Mouse (Mus musculus) layer of hippocampus, postnatal 36 days (tissue): Measurements from ENCODE around the gene Cdyl2. TPM values are rescaled to one million over a fixed set of nuclear protein-coding genes. Genes with fewer than 3 reads are reported as not detected.
A peak's percentile ranks its signal among the peaks of the same experiment; 100 is the strongest.

ENCODE experiments used
- DNase-seq, 2 experiments: peaks; one replicate each; pipeline ENCODE4 v3.0.0; 2022
- total RNA-seq, 2 experiments: library from RNA; stranded (reverse); gene quantifications; 2 replicates each; pipeline ENCODE4 v1.2.3; 2021

The Cdyl2 gene
- total RNA-seq, 2 experiments from 2014 or later: 9.5 to 9.9 TPM

DNA sequence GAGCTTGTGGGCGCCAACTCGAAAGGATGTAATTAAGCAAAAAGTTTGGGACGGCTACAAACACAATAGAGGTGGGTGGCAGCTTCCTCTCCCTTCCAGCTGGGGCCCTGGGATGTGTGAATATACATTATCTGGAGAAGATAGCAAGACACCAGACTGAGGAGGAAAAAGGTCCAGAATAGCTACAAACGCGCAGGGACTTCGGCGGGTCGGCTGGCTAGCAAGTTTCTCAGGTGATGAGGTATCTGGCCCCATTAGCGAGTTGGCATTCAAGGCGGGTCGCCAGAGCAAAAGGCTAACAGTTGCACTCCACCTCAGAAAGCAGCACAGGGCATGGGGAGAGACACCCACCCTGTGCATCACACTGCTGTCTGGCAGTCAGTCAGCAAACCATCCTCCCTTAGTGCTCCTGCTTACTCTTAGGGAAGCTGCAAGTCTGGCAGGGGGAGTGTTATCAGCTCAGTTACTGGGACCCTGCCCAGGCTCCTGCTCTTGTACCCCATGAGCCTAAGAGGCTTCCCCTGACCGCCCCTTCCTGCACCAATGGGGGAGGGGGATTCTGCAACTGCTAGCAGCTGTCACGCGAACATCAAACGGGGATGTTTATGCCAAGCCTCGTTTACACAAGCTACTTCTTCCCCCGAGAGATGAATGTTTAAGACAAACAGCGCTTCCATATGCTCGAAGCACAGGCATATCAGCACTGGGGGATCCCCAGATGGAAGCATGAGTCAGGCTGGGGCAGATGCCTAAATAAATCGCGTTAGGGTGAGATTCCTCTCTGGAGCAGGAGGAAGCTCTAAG is 111.4 kb downstream of the Cdyl2 start:
- peak; percentile 38 to 53 for DNase-seq

DNA sequence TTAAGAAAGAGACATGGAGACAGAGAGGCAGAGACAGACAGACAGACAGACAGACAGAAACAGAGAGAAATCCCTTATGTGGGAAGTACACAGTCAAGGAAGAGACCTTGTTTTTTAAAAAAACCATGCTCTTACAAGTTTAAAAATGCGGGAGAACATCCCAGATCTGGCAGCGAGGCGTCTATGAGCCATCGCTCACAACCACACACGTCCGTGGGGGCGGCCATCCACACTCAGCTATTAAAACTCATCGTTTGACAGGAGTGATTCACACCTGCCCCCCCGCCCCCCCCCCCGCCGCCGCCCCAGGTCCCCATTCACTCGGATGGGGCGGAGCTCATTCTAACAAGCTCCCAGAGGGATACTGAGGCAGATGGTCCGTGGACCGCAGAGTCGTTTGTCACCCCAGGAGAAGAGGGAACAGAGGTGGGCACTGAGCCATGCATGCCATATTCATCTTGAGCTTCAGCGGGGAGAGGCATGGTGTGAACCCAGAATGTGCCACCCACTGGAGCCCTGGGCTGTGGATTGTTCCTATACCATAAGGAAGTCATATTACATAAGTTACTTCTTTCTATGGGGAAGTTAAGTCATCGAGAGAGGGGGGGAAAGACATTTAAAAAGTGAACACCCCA is 113.0 kb downstream of the Cdyl2 start:
- peak in 1 of 2 experiments; percentile 22 for DNase-seq

DNA sequence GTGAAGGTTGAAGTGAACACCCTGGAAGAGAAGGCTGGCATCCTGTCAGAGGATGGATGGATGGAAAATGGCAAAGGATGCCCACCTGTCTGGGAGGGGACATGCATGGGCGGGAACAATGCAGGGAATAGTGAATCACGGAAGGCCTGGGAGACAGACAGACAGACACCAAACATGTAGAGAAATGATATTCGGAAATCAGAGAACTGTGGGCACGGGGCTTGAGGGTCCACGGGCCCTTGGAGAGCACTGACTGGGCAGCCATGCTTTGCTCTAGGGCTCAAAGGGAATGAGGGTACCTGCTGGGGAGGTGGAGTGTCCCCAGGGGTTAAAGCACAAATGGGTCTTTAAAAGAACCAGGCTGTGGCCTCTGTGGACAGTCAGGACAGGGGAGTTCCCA is 113.6 kb downstream of the Cdyl2 start:
- DNase-seq: no peak

DNA sequence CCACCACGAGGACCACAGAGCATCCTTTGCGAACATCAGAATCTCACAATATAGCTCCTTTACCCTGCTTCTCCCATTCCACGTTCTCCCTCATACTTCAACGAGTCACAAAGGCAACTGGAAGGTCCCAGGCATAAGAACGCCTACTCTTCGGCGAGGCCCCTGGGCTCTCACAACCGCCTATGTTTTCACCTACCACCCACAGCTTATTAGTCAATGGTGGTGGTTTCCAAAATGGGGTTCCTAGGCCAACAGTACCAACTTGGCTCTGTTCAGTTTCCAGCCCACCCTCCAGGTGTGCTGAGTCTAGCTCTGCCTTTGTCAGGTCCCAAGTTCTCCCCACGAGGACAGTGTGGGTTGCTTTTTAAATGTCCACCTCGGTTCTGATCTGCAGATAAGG is 114.0 kb downstream of the Cdyl2 start:
- DNase-seq: no peak

DNA sequence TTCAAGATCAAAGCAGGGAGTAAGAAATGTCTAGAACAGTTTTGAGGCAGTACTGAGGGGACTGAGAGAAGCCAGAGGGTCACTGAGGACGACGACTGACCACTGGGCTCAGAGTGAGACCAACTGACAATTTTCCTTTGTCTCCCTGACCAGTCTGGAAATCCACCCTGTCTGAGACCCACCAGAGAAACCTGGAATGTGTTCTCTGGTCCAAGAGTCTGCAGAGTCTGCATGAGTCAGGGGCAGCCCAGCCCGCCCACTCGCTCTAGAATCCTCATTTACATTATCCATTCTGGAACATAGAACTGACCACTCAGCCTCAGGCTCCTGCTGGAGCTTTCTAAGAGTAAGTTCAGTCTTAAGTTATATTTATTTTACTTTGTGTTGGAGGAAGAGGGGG is 114.9 kb downstream of the Cdyl2 start:
- DNase-seq: no peak

DNA sequence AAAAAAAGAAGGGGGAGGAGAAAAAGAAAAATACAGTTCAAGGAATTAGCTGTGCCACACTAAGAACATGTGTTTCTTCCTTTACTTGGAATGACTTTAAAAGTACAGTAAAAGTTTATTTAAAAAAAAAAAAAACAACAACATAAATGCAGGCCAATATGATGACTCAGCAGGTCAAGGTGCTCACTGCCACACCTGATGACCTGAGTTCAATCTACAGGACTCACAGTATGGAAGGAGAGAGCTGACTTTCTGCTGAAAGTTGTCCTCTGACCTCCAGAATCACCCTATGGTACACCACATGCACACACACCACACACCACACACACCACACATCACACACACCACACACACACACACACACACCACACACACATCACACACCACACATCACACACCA is 116.4 kb downstream of the Cdyl2 start:
- no peak for DNase-seq

DNA sequence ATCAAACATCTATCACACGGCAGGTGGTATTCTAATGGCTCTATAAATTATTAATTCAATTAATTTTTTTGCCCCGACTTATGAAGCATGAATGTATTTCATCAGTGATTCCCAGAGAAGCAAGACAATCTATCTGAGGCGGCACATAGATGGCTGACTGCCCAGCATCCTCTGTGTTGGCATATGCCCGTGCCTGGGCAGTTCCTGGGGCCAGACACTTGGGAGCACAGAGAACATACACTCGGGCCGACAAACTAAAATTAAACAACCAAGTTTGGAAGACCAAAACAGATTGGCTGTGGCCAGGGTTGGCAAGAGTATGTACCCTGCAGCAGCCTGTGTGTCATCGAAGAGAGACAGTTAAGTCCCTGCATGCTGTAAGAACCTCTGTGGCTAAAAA is 117.9 kb downstream of the Cdyl2 start:
- peak in 1 of 2 experiments; percentile 11 for DNase-seq

DNA sequence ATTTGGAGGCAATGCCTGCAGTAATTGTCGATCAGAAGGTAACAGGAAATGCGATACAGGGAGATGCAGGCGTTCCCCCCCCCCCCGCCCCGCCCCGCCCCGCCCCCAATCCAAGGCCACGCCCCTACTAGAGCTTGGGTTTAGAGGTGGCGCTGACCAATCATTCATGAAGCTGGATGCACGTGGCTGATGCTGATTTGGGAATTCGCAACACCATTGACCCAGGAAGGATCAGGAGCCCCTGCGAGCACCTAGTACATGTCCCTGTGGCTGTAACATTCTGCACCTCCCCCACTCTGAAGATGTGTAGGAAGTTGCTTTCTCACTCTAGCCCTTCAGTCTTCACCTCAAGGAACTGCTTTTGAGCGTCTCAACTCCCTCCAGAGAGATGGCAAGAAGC is 126.6 kb downstream of the Cdyl2 start:
- no peak for DNase-seq

DNA sequence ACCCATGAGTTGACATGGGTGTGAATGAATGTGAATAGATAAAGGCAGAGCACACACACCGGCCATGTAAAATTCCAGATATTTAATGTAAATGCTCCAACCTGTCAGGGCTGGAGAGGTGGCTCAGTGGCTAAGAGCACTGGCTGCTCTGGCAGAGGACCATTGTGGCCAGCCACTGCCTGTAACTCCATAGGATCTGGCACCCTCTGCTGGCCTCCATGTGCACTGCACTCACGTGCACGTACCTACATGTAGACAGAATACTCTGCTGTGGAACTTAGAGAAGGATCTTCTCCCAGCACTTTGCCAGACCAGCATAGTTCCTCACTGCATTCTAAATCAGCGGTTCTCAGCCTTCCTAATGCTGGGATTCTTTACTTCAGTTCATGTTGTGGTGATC is 130.0 kb downstream of the Cdyl2 start:
- no peak for DNase-seq

DNA sequence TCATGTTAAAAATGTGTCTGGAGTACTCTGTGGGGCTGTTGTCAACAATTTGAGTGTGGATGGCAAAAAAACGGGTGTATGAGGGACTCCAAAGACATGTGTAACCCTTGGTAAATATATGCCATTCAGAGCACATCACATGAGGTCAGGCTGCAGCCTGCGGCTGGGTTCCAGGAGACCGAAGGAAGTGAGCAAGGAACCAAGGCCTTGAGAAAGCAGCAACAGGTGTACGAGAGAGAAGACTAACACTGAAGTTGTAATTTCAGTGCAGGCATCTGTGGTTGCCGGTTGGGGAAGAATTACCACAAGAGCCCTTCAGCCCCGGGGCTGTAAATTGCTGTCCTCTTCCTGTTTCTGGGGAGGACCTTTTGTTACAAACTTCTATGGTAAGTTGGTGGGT is 133.1 kb downstream of the Cdyl2 start:
- DNase-seq: no peak

DNA sequence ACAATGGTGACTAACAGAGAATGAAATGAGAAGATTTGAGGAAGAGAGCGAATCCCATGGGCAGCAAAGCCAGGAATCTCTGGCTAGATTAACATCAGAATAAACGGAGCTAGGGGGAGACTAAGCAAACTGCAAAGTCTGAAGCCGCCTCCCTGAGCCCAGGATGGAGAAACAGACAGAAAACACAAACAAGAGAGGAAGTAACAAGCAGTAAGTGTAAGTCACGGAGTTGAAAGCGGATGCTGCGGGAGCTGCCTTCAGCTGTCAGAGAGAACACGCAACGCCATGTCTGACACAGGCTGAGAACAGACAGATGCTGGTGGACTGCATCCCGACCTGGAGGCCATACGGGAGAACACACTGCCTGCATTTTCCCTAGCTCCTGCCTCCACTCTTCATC is 141.6 kb downstream of the Cdyl2 start:
- no peak for DNase-seq

DNA sequence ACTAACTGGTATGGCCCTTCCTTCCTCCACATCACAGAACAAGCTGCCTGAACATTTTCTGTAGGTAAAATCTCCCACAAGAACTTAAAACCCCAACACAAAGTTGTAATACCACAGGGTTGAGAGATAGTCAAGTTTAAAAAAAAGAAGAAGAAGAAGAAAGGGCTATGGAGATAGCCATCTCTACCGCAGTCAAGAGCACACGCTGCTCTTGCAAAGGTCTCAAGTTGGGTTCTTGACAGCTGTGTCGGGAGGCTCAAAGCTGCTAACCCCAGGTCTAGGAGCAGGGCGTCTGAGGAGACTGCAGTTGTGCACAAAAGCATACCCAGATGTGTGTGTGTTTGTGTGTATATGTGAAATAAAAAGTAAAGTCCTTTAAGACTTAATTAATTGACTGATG is 142.2 kb downstream of the Cdyl2 start:
- no peak for DNase-seq

DNA sequence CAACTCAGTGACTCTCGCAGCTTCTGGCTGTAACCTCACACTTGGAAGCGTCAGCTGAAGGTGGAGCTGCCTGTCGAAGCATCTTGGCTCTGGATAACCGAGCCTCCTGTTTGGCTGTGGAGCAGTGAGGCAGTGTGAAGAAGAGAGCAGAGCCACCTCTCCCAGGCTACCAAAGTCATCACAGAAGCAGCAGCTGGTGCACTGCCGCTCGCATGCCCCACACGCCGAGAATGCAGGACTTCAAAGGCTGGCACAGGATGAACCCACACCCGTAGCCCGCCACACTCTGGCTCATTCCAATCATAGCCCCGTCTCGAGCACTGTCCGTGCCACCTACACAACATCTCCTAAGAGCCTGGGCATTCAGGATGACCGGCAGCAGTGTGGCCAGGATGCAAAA is 142.7 kb downstream of the Cdyl2 start:
- DNase-seq: no peak

DNA sequence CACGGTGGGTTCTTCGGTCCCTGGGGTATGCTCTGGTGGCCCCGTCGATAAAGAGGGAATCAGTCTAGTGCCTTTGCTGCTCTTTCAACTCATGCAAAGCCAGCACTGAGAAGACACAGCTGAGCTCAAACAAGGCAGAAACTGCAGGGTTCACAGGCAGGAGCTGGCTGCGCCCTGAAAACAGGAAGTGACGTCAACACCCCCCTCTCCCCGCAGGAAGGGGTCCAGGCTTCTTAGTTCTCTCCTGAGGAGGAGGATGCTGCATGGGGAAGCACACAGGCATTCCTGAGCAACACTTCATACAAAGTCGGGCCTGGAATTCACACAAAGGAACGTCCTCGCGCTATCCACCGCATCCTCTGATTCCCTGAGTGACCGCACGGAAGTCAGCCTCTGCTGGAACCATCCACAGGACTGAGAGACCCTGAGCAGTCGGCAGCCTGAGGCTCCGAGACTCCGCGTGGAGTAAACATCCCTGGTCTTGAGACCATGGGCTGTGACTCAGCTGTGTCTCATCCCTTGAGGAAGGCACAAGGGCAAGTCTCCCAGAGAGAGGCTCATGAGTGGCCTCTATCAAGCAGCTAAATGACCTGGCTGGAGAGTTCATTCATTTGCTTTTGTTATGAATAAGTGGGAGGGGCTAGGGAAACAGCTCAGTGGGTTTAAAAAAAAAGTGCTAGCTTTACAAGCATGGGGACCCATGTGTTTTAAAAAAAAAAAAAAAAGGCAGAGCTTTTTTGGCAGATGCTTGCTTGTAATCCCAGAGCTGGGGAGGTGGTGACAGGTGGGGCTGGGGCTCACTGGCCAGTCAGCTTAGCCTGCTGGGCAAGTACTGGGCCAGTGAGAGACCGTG is 144.9 kb downstream of the Cdyl2 start:
- no peak for DNase-seq

DNA sequence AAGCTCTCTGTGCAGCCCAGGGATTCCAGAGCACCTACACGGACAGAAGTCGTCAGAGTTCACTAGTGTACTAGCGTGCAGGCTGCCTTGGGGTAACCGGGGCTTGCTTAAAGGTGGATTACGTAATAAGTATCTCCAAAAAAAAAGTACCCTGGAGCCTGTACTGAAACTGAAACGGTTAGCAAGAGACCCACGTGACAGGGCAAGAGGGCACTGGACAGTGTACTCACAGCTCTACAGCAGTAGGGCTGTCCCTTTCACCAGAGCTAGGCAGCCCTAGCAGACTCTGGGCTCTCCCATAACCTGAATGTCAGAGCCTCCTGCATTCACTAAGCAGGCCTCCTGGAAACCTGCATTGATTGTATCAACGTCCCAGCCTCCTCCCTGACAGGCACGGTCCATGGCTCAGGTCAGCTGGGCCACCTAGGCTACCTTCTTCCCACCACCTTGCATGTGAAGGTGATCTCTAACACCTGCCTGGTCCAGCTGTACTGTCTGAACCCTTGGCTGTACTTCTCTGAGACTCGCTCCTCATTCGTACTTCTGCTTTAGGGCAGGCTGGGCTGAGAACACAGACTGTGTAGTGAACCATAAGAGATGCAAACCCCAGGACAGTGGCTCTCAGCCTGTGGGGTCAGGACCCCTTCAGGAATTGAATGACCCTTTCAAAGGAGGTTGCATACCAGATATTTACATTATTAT is 151.3 kb downstream of the Cdyl2 start:
- DNase-seq: no peak

DNA sequence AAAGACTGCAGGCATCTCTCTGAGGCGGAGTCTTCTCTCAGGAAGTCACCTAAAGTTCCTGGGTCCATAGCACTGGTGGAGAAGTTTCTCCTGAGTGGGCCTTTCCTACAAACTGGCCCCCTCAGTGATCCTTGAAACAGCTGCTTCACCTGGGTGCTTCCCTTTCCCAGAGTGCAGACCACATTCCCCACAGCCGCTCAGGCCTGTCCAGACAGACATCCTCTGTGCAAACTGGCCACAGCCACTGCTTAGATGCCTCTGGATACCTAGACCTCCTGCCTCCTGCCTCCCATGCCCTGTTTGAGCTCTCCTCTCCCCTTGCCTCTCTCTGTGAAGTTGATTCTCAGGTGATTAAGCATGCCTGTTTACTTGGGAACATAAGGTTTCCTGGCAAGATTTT is 156.1 kb downstream of the Cdyl2 start:
- no peak for DNase-seq

DNA sequence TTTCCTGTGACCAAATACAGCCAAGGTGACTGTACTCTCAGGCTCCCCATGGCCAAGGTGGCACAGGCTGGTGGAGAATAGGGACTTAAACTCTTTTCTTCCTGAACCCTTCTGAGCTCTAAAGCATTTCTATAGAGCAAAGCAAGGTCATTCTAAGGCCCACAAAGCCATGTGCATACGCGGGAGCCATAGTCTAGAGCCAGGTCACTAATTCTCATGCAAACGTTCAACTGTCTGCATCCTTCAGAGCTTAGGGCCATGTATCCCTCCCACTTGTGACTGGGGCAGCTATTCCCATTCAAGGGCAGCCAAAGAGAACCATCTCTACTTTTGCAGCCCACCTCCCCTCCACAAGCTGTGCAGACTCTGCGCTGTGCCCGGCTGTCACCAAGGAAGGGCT is 159.7 kb downstream of the Cdyl2 start:
- no peak for DNase-seq

DNA sequence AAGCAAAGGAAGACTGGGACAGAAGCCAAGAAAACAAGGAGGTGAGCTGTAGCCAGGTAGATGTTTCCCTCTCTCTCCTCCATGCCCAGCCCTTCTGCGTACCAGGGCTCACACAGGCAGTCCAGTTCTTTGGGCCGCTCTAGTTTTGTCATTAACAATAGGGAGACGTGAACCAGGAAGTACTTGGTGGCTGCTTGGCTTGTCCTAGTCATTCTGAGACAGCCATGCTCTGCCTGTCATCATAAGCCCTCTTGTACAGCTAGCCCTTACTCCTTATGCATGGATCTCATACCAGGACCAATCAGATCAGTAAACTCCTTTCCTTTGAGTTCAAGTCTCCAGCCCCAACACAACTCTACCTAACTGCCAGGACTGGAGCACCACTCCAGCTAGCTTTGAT is 180.0 kb downstream of the Cdyl2 start:
- no peak for DNase-seq

DNA sequence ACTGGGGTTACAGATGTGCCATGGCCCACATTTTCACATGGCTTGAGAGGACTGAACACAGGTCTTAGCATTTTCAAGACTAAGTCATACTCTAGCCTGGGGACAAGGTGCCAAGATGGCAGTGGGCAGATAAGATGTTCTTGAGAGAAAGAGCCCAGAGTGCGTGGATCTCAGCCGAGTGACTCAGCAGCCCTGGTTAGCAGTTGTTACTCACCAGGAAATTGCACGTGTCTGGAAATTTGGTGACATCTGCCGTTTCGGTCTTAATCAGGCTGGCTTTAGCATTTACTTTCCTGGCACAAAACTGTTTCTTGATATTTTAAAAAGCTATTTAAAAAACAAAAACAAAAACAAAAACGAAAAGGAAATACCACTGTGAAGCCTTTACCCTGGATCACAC is 180.5 kb downstream of the Cdyl2 start:
- peak; percentile 3 to 4 for DNase-seq

DNA sequence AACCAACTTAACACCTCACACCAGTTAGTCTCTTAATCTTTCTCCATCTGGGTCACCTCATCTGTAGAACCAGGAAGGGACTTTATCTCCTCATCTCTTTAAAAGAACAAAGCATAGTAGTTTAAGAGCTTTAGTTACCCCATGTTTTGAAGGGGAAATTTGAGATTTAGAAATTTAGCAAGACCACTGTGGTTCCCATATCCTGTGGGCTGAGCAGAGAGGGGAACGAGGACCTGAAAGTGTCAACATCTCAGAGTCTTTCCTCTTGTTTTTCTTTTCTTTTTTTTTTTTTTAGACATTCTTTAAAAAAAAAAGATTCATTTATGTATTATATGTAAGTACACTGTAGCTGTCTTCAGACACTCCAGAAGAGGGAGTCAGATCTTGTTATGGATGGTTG is 189.4 kb downstream of the Cdyl2 start:
- no peak for DNase-seq

DNA sequence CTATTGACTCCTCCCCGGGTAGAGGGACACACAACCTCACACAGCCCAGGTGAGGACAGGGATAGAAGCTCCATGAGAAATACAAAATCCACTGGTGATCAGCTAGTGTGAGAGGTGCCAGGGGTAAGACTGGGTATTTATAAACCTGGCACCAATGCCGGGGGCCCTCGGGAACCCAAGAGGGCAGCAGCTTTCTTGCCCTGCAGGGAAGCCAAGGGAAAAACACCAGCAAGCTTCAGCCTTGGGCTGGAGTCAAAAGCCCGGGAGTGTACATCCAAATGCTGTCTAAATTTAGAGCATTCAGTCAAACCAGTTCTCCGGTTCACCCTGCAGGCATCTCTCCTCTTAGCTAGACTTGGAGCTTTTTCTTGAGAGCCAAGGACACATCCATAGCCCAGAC is 189.9 kb downstream of the Cdyl2 start:
- DNase-seq: no peak

DNA sequence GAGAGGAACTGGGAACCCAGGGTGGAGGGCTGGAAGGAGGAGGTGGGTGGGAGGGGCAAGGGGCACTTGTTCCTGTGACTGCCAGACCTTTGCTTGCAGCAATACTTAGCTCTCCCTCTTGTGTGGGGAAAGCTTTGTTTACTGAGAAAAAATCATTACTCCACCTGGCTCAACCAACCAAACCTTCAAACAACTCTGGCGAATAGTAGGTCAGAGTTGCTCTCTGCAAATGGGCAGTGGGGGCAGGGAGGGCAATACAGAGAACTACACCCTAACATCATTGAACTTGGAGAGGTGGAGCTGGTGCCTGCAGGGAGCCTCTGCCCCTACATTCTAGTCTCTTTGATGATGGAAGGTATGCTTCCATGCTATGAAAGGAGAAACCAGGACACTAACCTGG is 192.7 kb downstream of the Cdyl2 start:
- no peak for DNase-seq

DNA sequence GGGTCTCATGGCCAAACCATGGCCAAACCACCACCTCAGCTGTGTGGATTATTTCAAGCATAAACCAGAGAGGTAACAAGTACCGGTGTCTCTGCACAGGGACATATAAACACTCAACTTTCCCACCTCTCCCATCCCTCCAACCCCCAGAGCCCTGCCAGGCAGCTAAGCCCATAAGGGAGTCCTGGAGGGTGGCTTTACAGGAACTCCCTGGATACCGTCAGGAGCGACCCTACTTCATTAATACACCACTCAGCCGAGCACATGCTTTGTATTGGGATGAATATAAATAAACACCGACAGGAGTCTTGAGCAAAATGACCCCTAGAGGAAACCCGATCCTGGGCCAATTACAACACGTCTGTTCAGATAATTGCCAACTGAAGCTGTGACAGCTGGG is 194.0 kb downstream of the Cdyl2 start:
- DNase-seq: no peak
